Mouse (Mus musculus) right cerebral cortex, postnatal 25 days (tissue): Measurements from ENCODE around the gene Mtf1.
A peak's percentile ranks its signal among the peaks of the same experiment; 100 is the strongest.

Experiments used
- DNase-seq: peaks from one replicate; pipeline ENCODE4 v3.0.0; 2022

Gene Mtf1

DNA sequence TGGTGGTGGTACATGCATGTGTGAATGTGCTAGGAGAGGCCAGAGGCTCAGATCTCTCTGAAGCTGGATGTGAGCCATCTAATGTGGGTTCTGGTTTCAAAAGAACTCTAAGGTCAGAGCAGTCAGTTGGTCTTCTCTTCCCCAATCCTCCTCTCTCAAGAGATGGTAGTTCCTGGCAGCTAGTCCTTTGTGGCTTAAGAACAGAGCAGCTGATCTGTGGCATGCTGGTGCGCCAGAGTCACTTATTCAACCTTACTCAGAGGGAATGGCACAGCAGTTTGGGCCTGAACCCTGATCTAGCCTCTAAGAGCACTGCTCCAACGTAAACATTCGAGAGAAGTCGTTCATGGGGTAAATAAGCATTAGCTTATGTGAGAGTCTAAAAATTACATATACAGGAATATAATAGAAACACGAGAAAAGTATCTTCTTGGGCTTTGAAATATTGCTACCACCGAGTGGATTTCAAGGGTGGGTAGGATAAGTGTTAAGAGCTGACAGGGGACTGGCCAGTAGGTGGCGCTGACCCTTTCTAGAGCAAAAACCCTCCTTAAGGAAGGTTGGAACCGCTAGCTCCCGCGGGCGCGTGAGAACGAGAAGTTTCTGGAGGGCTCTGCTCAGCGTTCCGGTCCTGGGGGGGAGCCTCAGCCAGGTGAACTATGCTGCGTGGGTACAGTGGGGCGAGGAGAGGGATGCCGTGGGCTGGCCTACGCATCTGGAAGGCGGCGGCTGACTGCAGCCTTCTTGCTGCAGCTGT, at the start of gene Mtf1:
TSS of gene Mtf1 (plus strand) at position 553 of the 757 bp plus-strand sequence.
- peak; percentile 76 for DNase-seq

DNA sequence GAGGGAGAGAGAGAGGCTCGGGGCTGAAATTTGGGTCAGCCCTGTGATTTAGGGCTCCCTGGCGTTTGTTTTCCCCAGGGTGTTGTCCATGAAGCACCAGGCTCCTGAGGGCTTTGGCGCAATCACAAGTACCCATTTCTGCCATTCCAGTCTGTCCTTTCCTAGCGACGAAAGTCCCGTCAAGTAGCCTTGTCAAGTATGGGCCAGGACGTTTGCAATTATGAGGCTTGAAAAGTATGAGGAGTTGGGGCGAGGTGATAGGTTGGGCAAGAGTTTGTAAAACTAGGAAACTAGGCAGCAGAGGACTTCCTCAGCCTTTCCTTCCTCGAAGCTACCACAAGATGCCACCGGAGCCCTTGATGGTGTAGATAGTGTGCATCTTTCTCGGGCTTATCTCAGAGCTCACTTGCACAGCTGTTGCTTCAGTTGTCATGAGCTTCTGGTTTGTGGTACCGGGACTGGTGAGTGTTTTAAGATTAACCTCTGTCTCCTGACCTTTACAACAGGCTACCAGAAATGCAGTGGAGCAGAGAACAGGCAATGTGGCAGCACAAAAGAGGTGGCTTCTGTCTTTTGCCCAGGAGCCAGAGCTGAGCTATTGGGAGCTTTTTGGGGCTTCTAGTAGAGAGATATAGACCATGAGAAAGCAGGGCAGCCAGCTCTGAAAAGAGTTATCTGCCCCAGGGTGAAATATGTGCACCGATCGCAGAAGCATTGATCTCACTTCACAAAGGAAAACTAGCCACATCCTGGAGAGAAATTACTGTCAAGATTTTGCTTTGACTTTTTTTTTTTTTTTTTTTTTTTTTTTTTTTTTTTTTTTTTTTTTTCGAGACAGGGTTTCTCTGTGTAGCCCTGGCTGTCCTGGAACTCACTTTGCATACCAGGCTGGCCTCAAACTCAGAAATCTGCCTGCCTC, 49.4 kb upstream of the Mtf1 start:
- DNase-seq, result no peak

DNA sequence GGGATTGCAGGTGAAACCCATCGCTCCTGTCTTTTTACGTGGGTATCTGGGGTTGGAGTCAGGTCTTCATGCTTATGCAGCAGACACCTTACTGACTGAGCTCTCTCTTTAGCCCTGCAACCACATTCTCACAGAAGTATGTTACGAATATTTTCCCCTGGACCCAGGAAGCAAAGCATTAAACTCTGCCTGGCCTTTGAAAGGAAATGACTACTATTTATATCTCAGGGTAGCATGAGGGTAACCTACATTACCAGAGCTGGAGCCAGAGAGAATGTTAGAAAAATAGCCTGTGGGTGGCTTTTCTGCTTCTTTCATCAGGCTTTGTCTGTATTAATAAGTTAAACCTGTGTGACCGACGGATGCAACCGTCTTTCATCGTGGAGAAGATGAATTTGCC, 46.4 kb upstream of the Mtf1 start:
- DNase-seq, result no peak

DNA sequence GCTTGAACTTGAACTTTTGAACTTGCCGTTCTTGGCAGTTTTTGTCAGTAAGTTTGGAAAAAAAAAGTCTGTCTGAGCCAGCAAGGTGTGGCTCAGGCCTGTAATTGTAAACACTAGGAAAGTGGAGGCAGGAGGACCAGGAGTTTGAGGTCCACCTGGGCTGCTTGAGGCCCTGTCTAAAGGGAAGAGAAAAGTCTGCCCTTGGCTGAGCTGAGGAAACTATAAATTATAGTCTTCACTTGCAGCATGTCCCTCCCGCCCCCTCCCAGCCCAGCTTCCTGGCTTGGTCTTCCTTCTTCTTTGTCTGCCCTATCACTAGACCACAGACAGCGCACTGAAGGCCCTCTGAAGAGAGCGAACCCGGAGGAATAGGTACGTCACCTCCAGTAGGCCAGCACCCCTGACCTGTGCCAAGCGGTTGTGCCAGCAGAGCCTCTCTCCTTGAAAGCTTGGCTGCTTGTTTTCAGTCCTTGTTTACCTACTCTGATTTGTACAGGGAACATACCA, 42.5 kb upstream of the Mtf1 start:
- no peak for DNase-seq

DNA sequence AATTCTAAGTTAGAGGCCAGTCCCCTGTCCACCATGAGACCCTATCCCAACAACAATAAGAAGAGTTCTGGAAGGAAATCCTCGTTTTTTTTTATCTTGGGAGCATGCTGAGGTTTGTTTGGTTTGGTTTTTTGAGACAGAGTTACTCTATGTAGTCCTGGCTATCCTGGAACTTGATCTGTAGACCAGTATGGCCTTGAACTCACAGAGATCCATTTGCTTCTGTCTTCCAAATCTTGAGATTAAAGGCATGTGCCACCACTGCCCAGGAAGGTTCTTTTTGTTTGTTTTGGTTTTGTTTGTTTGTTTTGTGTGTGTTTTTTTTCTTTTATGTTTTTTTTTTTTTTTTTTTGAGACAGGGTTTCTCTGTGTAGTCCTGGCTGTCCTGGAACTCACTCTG, 40.7 kb upstream of the Mtf1 start:
- no peak for DNase-seq

DNA sequence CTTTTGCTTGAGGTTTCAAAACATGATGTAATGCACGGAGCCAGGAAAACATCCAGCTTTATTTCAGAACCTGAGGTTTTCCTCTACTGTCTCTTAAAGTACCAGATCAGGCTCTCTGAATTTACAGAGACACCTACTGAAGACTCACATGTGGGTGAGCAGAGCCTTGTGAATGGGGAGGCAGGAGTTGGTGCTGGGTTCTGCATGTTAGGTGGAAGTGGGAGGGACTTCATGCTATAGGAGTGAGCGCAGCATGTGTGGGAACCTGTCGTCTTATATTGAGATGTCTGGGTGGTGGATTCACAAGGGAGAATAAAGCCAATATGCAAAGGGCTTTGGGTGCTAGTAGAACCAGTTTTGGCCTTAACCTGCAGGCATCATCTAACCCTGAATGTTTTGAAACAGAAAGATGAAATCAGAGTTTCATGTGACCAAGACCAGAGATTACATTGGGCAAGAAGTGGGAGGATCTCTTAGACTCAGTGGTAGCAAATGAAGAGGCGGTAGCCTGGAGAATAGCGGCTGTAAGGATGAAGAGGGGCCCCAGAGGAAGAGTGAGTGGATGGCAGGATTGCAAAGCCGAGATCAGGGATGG, 38.9 kb upstream of the Mtf1 start:
- no peak for DNase-seq

DNA sequence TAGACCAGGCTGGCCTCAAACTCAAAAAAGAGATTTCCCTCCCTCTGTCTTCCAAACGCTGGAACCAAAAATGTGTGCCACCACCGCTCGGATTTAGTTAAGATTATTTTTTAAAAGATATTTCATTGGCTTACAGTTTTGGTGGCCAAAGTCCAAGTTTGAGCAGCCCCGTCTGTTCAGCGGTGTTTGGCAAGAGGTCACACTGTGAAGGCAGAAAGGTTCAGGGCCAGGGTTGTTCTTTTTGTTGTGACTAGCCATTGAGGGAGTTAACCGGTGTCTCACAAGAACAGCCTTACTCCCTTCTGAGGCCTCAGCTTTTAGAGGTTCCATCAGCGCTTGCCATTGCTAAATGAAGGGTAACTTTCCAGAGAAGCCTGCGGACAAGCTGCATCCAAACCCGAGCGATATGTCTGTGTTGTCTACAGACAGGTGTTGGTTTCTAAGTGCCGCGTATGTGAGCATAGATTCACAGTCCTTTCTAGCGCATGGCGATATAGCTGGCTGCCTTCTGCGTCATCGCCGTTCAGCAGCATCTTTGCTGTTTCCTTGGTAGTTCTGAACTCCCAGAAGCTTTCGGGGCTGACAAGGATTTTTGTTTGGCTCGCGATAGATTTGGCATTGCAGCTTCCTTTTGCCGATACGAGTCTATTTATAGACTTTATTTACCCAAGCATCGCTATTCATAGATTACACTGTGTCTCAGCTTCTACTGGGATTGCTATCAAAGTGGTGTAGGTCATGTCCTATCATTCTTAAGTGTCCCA, 35.9 kb upstream of the Mtf1 start:
- DNase-seq, result peak; percentile 57

DNA sequence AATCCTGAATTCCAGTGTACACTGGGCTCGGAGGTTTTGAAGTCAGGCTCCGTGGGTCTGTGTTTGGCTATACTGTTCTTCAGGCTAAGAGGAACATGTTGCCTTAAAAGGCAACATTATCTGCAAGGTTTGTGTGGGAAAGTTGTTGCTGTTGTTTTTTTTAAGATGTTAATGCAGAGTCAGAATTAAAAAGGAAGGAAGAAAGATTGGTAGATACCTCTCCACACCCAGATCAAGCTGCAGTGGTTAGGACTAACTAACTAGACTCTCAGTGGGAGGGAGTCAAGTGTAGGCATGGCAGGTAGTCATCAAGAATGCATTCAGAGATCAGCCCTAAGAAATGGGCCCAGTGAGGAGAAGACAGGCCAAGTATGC, 35.4 kb upstream of the Mtf1 start:
- DNase-seq, result no peak

DNA sequence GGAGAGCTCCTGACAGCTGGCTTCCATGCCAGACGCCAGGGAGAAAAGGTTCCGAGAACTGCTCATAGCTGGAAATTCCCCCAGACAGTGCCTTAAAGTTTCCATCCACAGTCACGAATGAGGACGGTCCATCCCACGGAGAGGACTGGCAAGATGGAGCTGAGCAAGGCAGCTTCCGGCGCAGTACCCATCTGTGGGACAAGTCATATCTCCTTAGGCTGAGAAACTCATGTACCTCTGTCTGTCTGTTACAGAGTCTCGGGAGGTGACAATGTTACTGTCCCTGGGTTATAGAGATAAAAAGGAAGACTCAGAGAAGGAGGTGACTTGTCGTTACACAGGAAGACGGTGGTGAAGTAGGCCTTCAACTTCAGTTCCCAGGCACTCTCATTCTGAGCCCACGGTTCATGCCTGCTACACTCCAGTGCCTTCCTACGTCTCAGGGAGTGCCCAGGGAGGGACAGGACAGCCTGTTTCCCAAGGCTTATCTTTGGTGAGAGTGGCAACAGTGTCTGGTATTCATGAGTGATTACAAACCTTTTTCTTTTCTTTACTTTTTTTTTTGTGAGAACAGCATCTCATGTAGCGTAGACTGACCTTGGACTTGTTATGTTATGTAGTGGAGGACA, 32.8 kb upstream of the Mtf1 start:
- peak; percentile 21 for DNase-seq

DNA sequence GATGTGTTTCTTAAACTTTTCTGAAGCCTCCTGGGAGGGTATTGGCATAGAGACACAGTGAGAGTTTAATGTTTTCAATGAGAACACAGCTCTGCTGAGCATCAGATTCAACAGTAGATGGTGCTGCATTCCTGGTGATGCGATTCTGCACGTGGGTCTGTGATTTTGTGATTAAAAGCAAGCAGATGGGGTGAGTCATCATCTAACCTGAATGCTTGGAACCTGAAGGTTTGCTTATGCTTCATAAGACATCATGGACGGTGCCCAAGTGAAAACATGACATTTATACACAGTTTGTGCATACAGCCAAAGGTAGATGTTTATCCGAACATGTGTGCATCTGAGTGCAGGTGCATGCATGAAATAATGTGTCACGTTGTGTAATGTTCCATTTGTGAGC, 31.3 kb upstream of the Mtf1 start:
- peak; percentile 24 for DNase-seq

DNA sequence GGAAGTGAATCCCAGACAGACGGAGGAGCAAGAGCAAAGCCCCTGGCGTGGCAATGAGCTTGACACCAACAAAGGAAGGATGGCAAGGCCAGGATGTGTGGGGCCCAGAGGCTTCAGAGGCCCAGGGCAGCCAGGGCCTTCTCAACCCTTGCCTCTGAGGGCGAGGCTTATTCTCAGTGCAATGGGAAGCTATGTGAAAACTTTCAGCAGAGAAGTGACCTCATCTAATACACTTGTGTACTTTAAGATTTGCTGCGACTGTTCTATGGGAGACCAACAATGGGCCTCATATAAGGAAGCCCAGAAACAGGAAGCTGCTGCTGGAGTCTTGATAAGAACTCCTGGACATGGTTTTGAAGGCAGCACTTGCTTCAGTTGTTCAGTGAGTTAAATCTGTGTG, 29.8 kb upstream of the Mtf1 start:
- no peak for DNase-seq

DNA sequence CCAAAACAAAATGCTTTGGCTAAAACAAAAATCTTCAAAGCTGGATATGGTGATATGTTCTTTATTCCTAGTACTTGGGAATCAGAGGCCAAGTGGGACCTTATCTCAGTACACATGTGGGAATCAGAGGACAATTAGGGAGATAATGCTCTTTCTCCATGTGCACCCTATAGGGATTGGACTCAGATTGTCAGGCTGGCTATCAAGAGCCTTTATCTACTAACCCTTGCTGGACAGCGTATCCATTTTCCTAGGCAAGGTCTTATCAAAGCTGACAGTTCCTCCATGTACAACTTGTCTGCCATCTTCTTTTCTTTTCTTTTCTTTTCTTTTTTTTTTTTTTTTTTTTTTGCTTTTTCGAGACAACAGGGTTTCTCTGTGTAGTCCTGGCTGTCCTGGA, 28.5 kb upstream of the Mtf1 start:
- DNase-seq, result no peak

DNA sequence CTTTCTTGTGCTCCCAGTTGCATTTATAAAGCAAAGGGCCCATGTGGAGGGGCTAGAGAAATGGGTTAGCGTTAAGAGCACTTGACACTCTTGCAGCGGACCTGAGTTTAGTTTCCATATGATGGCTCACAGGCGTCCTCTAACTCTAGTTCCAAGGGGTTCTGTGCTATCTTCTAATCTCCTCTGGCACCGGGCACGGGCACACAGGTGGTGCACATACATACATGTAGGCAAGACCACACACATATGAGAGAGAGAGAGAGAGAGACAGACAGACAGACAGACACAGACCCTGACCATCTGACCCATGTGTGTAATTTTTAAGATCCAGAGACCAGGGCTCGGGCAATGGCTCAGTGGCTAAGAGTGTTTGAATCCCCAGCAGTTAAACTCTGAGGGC, 27.9 kb upstream of the Mtf1 start:
- no peak for DNase-seq

DNA sequence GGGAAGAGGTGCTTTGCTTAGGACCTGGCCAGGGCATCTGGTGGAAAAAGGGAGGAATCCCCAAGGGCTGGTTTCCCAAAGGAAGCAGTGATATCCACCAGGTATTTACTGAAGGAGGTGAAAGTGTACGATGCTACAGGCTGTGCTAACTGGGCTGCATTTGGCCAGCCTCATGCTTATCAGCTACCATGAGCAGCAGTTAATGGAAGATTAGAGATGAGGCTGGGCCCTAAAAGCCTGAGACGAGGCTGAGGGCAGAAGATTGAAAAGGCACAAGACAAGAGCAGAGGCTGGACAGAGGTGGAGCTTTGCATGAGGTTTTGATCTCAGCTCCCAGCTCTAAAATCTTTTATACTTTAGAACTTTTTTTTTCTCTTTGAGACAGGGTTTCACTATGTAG, 27.5 kb upstream of the Mtf1 start:
- DNase-seq, result no peak

DNA sequence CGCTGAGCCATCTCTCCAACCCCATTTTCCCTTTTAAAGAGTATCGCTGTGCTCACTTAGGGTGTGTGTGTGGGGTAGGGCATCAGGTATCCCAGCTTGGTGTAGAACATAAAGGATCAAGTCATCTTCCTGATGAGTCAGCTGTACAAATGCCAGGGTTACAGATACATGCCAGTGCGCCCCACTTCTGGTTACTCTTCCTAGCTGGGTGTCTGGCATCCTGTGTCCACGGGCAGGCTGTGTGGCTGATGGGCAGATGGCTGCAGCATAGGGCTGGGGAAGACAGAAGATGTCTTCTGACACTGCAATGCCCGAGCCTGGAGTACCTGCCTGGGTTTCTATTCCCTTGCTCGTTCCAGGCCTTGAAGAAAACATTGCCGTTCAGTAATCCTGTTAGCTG, 20.5 kb upstream of the Mtf1 start:
- no peak for DNase-seq

DNA sequence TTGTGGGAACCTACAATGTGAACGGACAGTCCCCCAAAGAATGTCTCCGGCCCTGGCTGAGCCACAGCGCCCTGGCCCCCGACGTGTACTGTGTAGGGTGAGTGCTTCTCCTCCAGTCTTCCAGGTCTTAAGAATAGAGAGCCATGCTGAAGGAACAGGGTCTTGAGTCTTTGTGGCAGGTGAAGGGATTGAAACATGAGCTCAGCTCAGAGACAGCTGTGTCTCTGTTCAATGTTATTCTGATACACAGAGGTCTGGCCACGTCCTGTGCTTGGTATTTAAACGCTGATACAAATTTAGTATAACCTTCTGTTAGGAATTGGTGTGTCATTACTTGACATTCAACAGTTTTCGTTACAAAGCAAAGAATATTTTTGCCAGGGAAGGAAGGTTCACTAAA, 19.5 kb upstream of the Mtf1 start:
- DNase-seq, result no peak

DNA sequence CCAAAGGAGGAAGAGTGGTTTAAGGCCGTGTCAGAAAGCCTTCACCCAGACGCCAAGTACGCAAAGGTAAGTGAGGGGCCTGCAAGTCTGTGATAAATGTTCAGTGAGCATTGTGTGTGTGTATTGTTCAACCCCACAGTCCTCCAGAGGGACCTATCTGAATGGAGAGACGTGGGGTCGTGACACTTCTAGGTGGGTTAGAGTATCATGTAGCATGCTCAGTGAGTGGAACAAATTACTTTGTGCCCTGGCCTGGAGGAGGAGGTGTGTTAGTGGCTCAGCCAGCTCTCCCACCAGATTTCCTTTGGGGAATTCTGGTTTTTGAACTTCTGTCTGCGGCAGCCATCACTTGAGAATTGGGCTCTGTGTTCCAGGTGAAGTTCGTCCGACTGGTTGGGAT, 18.0 kb upstream of the Mtf1 start:
- no peak for DNase-seq

DNA sequence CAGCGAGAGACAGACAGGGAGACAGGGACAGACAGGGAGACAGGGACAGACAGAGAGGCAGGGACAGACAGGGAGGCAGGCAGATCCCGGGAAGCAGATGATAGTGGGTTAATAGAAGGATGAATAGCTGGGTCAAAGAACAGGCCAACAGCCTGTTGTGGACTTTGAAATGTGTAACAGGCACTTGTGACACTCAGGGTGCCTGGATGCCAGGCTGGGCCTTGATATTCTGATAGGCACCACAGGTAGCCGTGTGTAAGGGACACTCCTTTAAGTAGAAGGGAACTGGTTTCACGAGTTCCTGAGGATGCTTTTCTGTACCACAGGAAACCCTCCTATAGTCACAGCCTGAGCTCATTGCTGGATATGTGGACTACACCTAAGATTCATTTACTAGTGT, 11.9 kb upstream of the Mtf1 start:
- DNase-seq, result no peak

DNA sequence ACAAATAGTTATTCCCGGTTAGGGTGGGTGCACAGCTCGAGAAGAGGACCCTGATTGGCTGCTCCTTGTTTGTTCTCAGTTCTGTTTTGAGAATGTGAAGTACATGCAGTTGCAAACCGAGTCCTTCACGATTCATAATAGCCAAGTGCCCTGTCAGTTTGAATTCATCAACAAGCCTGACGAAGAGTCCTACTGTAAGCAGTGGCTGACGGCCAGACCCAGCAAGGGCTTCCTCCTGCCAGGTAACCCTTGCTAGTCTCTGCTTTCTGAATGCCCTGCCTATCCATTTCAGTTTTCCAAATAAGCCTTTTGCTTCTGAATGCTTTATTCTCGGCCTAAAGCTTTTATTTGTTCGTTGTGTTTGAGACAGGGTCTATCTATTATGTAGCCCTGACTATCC, 9.8 kb upstream of the Mtf1 start:
- no peak for DNase-seq

DNA sequence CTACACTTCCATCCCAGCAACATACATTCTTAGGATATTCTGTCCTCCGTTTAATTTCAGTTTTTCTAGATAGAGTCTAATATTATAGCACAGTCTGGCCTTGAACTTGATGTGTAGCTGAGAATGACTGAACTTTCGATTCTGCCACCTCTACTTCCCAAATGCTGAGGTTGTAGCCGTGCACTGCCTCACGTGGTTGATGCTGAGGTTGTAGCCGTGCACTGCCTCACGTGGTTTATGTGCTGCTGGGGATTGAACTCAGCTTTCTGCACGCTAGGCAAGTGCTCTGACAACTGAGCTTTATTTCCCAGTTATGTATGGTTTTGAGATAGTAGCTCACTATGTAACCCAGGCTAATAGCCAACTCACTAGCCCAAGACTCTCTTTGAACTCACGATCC, 5.8 kb upstream of the Mtf1 start:
- no peak for DNase-seq

DNA sequence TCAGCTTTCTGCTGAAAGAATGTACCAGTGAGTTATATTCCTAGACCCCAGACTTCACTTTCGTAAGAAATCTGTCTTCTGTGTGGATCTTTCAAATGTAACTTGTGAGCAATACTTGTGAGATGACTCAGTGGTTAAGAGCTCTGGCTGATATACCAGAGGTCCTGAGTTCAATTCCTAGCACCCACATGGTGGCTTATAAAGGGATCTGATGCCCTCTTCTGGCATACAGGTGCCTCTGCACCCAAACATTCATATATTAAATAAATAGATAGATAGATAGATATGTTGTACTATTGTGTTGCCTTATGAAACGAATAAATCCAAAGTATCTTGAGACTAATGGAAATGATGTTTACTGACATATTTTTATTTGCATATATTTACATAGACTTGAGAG, 5.0 kb upstream of the Mtf1 start:
- DNase-seq, result no peak
